Mouse (Mus musculus): ENCODE results near the gene Fh1.
A peak's percentile ranks its signal among the peaks of the same experiment; 100 is the strongest.

Gene Fh1

DNA sequence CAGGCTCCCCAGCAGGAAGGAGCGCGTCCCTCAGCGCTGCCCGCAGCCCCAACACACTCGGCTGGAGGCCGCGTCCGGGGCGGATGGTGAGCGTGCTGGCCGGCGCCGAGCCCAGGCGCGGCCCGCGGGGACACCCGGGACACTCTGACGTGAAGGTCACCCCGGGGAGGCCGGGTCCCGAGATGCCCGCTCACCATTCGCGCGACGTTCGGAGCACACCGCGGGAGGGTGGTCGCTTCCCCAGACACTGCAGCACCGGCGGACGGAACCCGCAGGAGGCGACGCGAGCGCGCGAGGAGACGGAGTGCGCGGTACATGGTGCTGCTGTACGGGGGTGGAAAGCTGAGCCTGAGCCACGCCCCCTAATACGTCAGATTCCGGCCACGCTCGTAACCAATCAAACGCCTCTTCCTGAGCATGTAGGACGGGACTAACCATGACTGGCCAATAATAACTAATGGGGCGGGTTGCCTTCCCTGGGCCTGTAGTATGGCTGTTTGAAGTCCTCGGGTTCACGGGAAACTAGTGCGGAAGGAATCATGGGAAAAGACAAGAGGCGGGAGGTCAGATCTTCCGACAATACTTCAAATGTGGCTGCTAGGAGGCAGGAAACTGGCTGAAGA is at the start of gene Fh1:
Gene Fh1, minus strand, starts transcription at position 379 of the 623 bp plus-strand sequence.
- DNase-seq, result peak; percentile 99

GRCm38 (mm10) chr1:175675116-175675515 is 49.7 kb upstream of the Fh1 start:
- DNase-seq, result no peak

DNA sequence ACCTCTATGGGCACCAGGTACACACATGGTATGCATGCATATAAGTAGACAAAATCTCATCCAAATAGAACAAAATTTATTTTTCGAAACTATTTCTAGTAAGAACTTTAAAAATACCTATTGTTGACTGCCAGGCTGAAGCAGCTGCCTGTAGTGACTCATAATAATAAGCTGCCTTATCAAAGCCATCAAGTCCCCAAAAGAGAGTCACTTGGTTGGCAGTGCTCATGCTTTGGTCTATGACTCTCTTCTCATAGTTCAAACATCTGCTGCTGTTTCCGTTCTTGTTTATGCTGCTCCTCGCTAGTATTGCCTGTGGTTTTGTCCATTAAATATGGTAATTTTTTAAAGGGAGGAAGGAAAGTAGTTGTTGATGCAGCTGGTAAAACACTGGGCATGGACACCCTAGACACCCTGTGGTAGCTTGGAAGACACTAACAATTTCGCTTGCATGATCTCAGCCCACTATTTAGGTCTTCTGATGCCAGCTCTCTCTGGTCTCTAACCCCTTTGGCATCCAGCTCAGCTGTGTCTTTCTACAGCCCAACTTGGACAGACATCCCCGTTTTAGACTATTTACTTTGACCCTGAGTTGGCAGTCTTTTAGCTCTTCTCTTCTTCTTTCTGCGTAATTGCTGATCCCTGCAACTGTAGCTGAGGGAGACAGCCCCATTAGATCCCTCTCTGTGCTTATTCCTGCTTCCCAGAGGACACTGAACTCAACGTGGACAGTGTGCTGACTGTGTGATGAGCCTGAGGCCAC is 48.3 kb upstream of the Fh1 start:
- no peak for DNase-seq

GRCm38 (mm10) chr1:175671626-175672025 is 46.2 kb upstream of the Fh1 start:
- DNase-seq, result no peak

DNA sequence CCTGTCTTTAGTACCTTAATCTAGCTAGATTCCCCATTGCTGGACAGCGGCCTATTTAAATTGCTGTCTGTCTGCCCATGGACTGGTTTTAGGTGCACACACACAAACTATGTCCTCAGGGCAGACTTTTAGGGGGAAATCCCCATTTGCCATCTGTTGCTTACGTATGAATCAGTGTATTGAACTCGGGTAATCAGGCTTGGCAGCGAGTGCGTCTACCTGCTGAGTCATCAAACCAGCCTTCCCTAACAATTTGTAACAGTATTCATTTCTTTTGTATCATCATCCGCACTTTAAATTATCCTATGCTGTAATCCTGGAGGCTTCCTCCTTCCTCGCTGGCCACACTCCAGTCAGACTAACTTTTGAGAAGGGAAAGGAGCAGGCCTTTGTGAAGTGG is 44.6 kb upstream of the Fh1 start:
- DNase-seq, result no peak

GRCm38 (mm10) chr1:175669456-175669855 is 44.0 kb upstream of the Fh1 start:
- no peak for DNase-seq

DNA sequence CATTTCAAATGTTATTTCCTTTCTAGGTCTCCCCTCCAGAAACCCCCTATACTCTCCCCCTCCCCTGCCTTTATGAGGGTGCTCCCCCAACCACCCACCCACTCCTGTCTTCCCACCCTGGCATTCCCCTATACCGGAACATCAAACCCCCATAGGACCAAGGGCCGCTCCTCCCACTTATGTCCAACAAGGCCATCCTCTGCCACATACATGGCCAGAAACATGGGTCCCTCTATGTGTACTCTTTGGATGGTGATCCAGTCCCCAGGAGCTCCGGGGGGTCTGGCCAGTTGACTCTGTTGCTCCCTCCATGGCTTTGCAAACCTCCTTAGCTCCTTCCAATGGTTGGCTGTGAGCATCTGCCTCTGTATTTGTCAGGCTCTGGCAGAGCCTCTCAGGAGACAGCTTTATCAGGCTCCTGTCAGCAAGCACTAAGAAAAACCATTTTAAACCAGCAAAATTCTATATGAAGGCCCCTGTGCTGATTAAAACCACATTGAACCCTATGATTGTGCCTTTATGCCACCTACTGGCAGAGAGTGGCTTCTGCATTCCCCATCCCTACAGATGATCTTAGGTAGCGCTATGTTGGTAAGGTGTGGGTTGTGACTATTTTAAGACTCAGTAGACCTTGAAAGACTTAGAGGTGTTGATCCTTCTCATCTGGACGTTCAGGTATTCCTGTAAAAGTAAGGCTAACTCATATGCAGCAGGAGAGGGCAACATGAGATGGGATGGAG is 43.4 kb upstream of the Fh1 start:
- peak; percentile 49 for DNase-seq

GRCm38 (mm10) chr1:175659900-175660299 is 34.5 kb upstream of the Fh1 start:
- no peak for DNase-seq

DNA sequence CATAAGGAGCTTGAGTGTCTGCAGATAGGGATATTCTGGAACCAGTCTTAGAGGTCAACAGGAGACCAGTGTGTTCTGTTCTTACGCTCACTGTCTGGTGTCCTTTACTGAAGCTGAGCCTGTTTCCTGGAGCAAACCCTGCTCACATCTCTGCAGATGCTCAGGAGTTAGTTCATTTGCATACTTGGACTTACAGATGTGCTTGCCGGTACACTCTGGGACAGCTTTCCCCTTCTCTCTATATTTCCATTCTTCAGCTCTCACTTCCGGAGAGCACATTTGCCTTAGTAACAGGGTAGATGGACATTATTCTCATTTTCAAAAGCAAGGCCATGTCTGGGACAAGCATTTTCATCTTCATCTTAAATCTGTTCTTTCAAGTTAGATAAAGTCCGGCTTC is 23.2 kb upstream of the Fh1 start:
- no peak for DNase-seq

GRCm38 (mm10) chr1:175646952-175647351 is 21.5 kb upstream of the Fh1 start:
- DNase-seq, result peak; percentile 88

GRCm38 (mm10) chr1:175643496-175644265 is 18.2 kb upstream of the Fh1 start:
- no peak for DNase-seq

- no peak for DNase-seq
These were observed 15.2 kb upstream of the Fh1 start for GRCm38 (mm10) chr1:175640435-175641150.

DNA sequence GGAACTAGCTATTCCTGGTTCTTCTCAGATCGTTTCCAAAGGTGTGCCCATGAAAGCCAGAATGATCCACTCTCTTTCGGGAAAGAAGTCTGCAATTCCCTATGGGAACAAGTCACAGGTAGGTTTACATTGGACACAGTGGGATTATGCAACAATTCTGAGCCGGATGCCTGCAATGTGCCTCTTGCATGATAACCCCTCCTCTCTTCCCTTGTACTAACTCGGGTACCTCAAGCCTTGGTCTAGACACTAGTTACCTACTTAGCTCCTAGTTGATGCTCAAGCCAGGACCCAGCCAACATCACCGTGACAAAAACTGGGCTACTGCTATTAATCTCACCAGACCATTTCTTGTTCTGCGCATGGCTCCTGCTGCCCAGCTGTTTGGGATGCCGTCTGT is 13.6 kb upstream of the Fh1 start:
- DNase-seq, result no peak

- no peak for DNase-seq
These were observed 12.2 kb upstream of the Fh1 start for GRCm38 (mm10) chr1:175637677-175638076.

DNA sequence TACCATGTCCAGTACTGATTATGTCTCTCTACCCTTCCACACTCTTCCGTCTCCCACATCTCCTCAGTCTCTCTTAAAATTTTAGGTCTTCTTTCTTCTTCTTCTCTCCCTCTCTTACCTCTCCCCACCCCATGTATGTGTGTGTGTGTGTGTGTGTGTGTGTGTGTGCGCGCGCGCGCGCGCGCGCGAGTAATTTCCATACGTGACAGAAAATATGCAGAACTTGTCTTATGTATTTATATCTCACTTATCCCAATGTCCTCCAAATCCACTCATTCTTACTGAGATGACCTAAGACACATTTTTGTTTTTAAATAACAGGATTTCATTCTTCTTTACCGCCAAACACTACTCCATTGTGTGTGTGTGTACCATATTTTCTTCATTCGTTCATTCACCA is 7.0 kb upstream of the Fh1 start:
- DNase-seq, result no peak

DNA sequence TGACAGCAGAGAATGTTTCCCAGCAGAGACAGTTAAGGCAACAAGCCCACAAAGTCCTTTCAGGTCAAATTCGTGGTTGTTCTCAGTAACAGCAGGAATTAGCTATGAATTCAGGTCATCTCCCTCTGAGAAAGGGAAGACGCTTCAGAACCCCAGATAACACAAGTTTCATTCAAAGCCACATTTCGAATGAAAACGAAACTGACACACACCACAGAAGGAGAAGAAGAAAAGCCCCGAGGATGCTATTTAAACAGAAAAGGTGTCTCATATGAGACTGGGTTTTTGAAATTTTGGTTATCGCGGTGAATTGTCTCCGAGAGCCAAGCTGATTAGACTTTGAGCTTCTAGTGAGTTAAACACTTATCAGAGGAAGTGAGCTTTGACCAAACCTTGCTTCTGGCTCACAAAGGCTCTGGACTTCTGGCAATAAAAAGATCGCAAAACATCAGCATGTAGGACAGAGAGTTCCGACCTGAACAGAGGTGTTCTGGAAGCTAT is 6.3 kb upstream of the Fh1 start:
- peak; percentile 91 for DNase-seq

DNA sequence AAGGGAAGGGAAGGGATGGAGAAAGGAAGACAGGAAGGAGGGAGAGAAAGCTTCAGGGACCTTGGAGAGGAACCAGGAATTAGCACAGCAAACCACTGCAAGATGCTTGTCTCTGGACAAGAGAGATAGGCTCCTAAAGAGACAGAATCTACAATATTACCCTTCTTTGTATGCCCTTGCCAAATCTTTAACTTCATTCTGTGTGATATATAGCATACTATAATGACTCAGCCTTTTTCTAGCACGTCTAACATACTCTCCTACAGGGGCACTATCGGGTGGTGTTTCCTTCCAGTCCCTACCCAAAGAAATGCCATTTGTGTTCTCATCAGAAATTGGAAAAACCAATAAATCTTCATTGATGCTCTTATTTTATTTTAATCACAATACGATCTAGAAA is 5.6 kb upstream of the Fh1 start:
- no peak for DNase-seq

DNA sequence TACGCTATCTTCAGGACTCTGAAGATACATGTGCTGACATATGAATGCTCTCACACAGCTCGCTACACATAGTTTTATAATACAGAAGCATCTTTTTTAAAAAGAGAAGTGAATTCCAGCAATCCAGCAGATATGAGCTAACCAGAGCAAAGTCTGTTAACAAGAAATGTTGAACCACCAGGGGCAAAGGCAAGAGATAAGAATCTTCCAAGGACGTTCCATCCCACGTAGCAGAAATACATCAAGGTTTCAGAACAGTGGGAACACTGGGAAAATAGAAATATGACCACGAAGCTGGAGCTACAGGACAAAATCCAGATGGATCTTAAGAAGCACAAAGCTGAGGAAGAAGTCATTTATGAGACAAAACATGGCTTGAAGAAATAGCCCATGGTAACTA is 4.9 kb upstream of the Fh1 start:
- DNase-seq, result no peak

DNA sequence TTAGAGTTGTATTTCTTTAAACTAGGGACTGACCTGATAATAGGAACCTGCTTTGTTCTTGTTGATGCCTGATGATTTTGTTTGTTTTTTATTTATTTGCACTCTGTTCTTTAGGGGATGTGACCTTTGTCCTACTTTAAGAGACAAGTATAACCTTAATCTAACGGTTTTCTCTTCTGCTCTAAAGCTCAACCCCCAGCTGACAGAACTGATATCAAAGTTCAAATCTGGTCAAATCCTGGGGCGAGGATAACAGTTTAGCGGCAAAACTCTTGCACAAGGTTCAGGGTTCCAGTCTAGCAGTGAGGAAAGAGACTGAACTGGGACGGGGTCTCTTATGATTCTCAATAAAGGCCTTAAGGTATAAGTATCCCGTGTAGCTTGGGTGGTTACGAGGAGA is 3.8 kb upstream of the Fh1 start:
- DNase-seq, result no peak

DNA sequence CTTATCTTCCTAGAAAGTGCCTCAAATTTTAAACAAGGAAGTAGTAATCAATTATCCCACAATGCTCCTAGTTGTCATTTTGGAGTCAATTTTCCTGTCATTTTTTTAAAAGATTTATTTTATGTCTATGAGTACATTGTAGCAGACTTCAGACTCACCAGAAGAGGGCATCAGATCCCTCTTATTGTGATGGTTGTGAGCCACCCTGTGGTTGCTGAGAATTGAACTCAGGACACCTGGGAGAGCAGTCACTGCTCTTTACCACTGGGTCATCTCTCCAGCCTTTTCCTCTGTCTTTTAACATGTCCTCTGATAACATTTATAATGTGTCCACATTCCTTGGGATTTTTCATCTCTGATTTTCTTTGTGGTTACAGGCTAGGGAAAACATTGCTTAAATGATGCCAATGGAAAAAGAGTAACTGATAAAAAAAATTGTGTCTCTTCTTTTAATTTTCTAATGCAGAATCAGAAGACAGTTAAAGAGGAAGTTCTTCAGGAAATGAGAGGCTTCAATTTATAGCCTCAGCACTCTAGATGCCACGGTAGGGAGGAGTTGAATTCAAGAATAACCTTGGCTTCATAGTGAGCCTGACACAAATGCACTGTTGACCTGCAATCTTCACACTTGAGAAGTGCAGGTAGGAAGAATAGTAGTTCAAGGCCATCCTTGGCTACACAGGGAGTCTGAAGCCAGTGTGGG is 706 bp upstream of the Fh1 start:
- no peak for DNase-seq

- no peak for DNase-seq
These were observed 1.8 kb downstream of the Fh1 start for GRCm38 (mm10) chr1:175623656-175624055.

Measured in kidney, adult 9 months (tissue).